Mouse (Mus musculus): ENCODE measurements around the gene Senp7.

Gene Senp7

GRCm38 (mm10) chr16:56081691-56082090 lies 33.6 kb downstream of the Senp7 start:
- TF ChIP-seq GATA4 (IDR thresholded peaks at IDR 0.05; ENCODE audit: insufficient replicate concordance, low read length): no peak

- TF ChIP-seq GATA4 (IDR thresholded peaks at IDR 0.05; ENCODE audit: insufficient replicate concordance, low read length): no peak
Measured at GRCm38 (mm10) chr16:56086336-56086735, 38.2 kb downstream of the Senp7 start.

- no peak for TF ChIP-seq GATA4 (IDR thresholded peaks at IDR 0.05; ENCODE audit: insufficient replicate concordance, low read length)
Measured at GRCm38 (mm10) chr16:56090385-56090784, 42.2 kb downstream of the Senp7 start.

GRCm38 (mm10) chr16:56115706-56116105 lies 67.6 kb downstream of the Senp7 start:
- no peak for TF ChIP-seq GATA4 (IDR thresholded peaks at IDR 0.05; ENCODE audit: insufficient replicate concordance, low read length)

GRCm38 (mm10) chr16:56116155-56116554 lies 68.0 kb downstream of the Senp7 start:
- TF ChIP-seq GATA4 (IDR thresholded peaks at IDR 0.05; ENCODE audit: insufficient replicate concordance, low read length): no peak

GRCm38 (mm10) chr16:56117327-56118180 lies 69.4 kb downstream of the Senp7 start:
- TF ChIP-seq GATA4 (IDR thresholded peaks at IDR 0.05; ENCODE audit: insufficient replicate concordance, low read length): no peak

GRCm38 (mm10) chr16:56122517-56122916 lies 74.4 kb downstream of the Senp7 start:
- no peak for TF ChIP-seq GATA4 (IDR thresholded peaks at IDR 0.05; ENCODE audit: insufficient replicate concordance, low read length)

- no peak for TF ChIP-seq GATA4 (IDR thresholded peaks at IDR 0.05; ENCODE audit: insufficient replicate concordance, low read length)
Measured at GRCm38 (mm10) chr16:56124045-56124444, 75.9 kb downstream of the Senp7 start.

GRCm38 (mm10) chr16:56131666-56132065 lies 83.5 kb downstream of the Senp7 start:
- TF ChIP-seq GATA4 (IDR thresholded peaks at IDR 0.05; ENCODE audit: insufficient replicate concordance, low read length): no peak

- TF ChIP-seq GATA4 (IDR thresholded peaks at IDR 0.05; ENCODE audit: insufficient replicate concordance, low read length): no peak
Measured at GRCm38 (mm10) chr16:56134149-56134548, 86.0 kb downstream of the Senp7 start.

GRCm38 (mm10) chr16:56139921-56140320 lies 91.8 kb downstream of the Senp7 start:
- TF ChIP-seq GATA4 (IDR thresholded peaks at IDR 0.05; ENCODE audit: insufficient replicate concordance, low read length): no peak

GRCm38 (mm10) chr16:56144876-56145555 lies 96.9 kb downstream of the Senp7 start:
- no peak for TF ChIP-seq GATA4 (IDR thresholded peaks at IDR 0.05; ENCODE audit: insufficient replicate concordance, low read length)

GRCm38 (mm10) chr16:56147679-56148078 lies 99.5 kb downstream of the Senp7 start:
- no peak for TF ChIP-seq GATA4 (IDR thresholded peaks at IDR 0.05; ENCODE audit: insufficient replicate concordance, low read length)

GRCm38 (mm10) chr16:56163466-56163865 lies 115.3 kb downstream of the Senp7 start:
- TF ChIP-seq GATA4 (IDR thresholded peaks at IDR 0.05; ENCODE audit: insufficient replicate concordance, low read length): no peak

GRCm38 (mm10) chr16:56170247-56170646 lies 122.1 kb downstream of the Senp7 start:
- no peak for TF ChIP-seq GATA4 (IDR thresholded peaks at IDR 0.05; ENCODE audit: insufficient replicate concordance, low read length)

GRCm38 (mm10) chr16:56175867-56176581 lies 127.9 kb downstream of the Senp7 start:
- TF ChIP-seq GATA4 (IDR thresholded peaks at IDR 0.05; ENCODE audit: insufficient replicate concordance, low read length): no peak

All from liver, adult (tissue).